Mouse (Mus musculus): ENCODE results near the gene Txndc12.

DNA sequence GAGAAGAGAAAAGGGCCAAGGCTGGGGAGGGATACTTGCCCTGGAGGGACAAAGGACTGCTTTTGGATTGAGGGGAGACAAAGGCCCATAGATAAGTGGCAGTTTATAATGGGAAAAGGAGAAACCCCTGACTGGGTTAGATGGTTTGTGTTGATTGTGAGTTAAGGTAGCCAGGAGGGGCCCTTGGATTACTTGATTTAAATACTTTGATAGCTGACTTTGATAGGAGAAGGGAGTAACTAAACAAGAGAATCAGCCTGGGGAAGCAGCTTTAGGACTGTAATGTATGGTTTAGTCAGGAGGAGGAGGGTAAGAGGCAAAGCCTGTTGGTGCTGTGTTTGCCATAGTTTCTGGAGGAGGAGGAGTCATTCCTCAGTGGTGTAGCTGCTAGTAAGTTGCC lies 8.9 kb downstream of the Txndc12 start:
- TF ChIP-seq EP300 (IDR thresholded peaks at IDR 0.05), result no peak
- no peak for TF ChIP-seq CTCF (IDR thresholded peaks at IDR 0.05)

Data from lung, postnatal 0 days (tissue).